ENCODE assay signal across 27 mouse cellular contexts in the genomic region with DNA sequence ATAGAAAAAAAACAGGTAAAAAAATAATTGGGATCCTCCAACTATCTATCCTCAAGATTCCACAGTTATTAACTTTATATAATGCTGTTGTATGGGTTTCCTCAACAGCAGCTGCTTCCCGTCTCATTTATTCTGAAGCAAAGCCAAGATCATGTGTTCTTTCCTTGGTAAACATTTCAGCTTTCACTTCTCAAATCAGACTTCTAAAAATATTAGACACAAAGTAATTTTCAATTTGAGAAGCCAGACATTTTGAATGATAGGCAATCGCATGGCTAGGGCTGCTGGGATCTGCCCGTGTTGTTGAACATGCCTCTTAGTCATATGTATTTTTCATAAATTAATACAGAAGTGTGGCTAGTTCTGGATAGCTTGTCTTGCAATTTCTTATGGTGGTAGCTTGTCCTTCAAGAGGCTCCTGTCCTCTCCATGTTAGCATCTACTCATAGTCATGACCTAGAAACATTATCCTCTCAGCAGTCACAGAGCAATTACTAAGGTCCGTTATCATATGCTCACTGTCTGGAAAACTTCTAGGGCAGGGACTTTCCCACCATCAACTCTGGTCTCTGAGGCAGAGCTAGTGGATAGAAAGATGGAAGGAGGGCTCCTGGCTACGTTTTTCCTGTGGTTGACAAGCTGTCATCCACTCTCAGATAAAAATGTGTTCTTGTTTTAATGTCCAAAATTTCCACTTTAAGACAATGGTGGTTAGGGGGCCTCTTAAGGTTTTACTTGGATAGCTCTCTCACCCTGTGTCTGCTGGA.
DNase-seq lines count a peak whose midpoint lies in the region; ATAC-seq lines count a peak whose summit lies in the region.
"Had no signal": no experiment of that assay in that cellular context is flagged by ENCODE, and none has a peak within 500 bp of the region (broad histone marks: within the 10 kb centered on the region; RNA-seq: fewer than 3 reads in every experiment).

No protein-coding gene starts in this region.

- no peak overlapping the region for H3K9ac ChIP-seq in lung, embryonic 15.5 days
- no peak overlapping the region for H3K9ac ChIP-seq in intestine, embryonic 16.5 days (ENCODE audit: low read depth, low read length)
- H3K9ac ChIP-seq: heart, embryonic 12.5 days; limb, embryonic 12.5 days; liver, embryonic 12.5 days; liver, postnatal 0 days; midbrain, embryonic 12.5 days; neural tube, embryonic 12.5 days had no signal

- H3K27ac ChIP-seq in lung, embryonic 15.5 days, result peak overlapping the region; percentile 42
- H3K27ac ChIP-seq in intestine, embryonic 16.5 days (ENCODE audit: low read length), result no peak overlapping the region
- H3K27ac ChIP-seq: left cerebral cortex, adult 2 months; limb, embryonic 12.5 days; liver, embryonic 12.5 days; midbrain, embryonic 12.5 days; neural tube, embryonic 12.5 days had no signal

- ATAC-seq in lung, embryonic 15.5 days (ENCODE audit: borderline replicate concordance, extremely low read depth, low FRiP score, low TSS enrichment), result peak; percentile 75
- no peak for ATAC-seq in intestine, embryonic 16.5 days
- ATAC-seq: CD4-positive, CD25-positive, alpha-beta regulatory T cell, adult 4 months; forebrain, embryonic 16.5 days; hindbrain, embryonic 16.5 days; liver, embryonic 12.5 days; liver, postnatal 0 days had no signal

- H3K4me1 ChIP-seq in lung, embryonic 15.5 days, result no peaks in the 10 kb centered on the region
- H3K4me1 ChIP-seq in intestine, embryonic 16.5 days (ENCODE audit: control insufficient read depth, insufficient read depth, low read length), result no peaks in the 10 kb centered on the region
- H3K4me1 ChIP-seq: heart, embryonic 12.5 days; limb, embryonic 12.5 days; liver, embryonic 12.5 days; megakaryocyte, embryonic 14.5 days; midbrain, embryonic 12.5 days; neural tube, embryonic 12.5 days had no signal

- no peak overlapping the region for H3K4me2 ChIP-seq in lung, embryonic 15.5 days
- H3K4me2 ChIP-seq in intestine, embryonic 16.5 days (ENCODE audit: low read depth, low read length), result no peak overlapping the region
- H3K4me2 ChIP-seq: heart, embryonic 12.5 days; limb, embryonic 12.5 days; liver, embryonic 12.5 days; midbrain, embryonic 12.5 days; neural tube, embryonic 12.5 days had no signal

- intact Hi-C loops in heart, postnatal 10 days (cut with DNase I), result no loop called here
- intact Hi-C loops in heart, postnatal 14 days (cut with DNase I), result no loop called here

- H3K4me3 ChIP-seq in lung, embryonic 15.5 days, result no peak overlapping the region
- no peak overlapping the region for H3K4me3 ChIP-seq in intestine, embryonic 16.5 days (ENCODE audit: low read length)
- H3K4me3 ChIP-seq: erythroblast, embryonic 14.5 days; heart, embryonic 12.5 days; left cerebral cortex, adult 2 months; limb, embryonic 12.5 days; liver, embryonic 12.5 days; megakaryocyte, embryonic 14.5 days; midbrain, embryonic 12.5 days; myocyte; neural tube, embryonic 12.5 days had no signal

- H3K9me3 ChIP-seq in lung, embryonic 15.5 days, result no peaks in the 10 kb centered on the region
- no peaks in the 10 kb centered on the region for H3K9me3 ChIP-seq in intestine, embryonic 16.5 days (ENCODE audit: control insufficient read depth, low read length)
- H3K9me3 ChIP-seq: heart, embryonic 12.5 days; limb, embryonic 12.5 days; liver, embryonic 12.5 days; midbrain, embryonic 12.5 days; neural tube, embryonic 12.5 days had no signal

- no peaks in the 10 kb centered on the region for H3K27me3 ChIP-seq in lung, embryonic 15.5 days
- no peaks in the 10 kb centered on the region for H3K27me3 ChIP-seq in intestine, embryonic 16.5 days (replicated peaks; ENCODE audit: control insufficient read depth, insufficient read depth, low read length)
- H3K27me3 ChIP-seq: heart, embryonic 12.5 days; limb, embryonic 12.5 days; liver, embryonic 12.5 days; megakaryocyte, embryonic 14.5 days; midbrain, embryonic 12.5 days; neural tube, embryonic 12.5 days had no signal

- no peaks in the 10 kb centered on the region for H3K36me3 ChIP-seq in lung, embryonic 15.5 days
- no peaks in the 10 kb centered on the region for H3K36me3 ChIP-seq in intestine, embryonic 16.5 days (ENCODE audit: control insufficient read depth, insufficient read depth, low read length)
- H3K36me3 ChIP-seq: heart, embryonic 12.5 days; limb, embryonic 12.5 days; liver, embryonic 12.5 days; midbrain, embryonic 12.5 days; neural tube, embryonic 12.5 days had no signal

- 41% methylated on average over 5 of the region's 5 CpGs for WGBS in lung, embryonic 15.5 days
- 67% methylated on average over 5 of the region's 5 CpGs for WGBS in intestine, embryonic 16.5 days

- DNase-seq in heart, postnatal 10 days, result peak; percentile 4 to 5
- no peak for DNase-seq in heart, postnatal 14 days
- DNase-seq in lung, postnatal 4 days, result no peak
- peak; percentile 22 for DNase-seq in lung, postnatal 10 days
- DNase-seq in urinary bladder, adult 18-20 months (ENCODE audit: low spot score in 2 of 2), result no peak
- DNase-seq: adrenal gland, postnatal 25 days; cerebellum, adult 18-20 months; cerebellum, postnatal 10 days; kidney, adult 2 months; liver, postnatal 0 days; right cerebral cortex, adult 18-20 months; thymus, adult 2 months; thymus, postnatal 36 days had no signal

Comparison
In these comparisons a context has a peak if more than half of its experiments do, and no peak if none do; other contexts are left out.
1. DNase-seq: peak in heart, postnatal 10 days (2 of 2) and lung, postnatal 10 days (single experiment); none in heart, postnatal 14 days (0 of 2), lung, postnatal 4 days (0 of 2) and urinary bladder, adult 18-20 months (0 of 2).